Mouse (Mus musculus) neural tube, embryonic 13.5 days (tissue): ENCODE data around the gene Zfp36l1. TPM values are rescaled to one million over a fixed set of nuclear protein-coding genes. Genes with fewer than 3 reads are reported as not detected.

ENCODE experiments used
- ATAC-seq: fragments of 200-750 bp; cut with Nextera tagmentation; 2 replicates; pipeline ENCODE4 v1.8.0; 2017; ENCODE audit warnings: low read depth, mild to moderate bottlenecking, moderate TSS enrichment, moderate library complexity
- H3K27ac ChIP-seq: fragments of 300-500 bp; sonication (generic); replicated peaks from 2 replicates; pipeline ENCODE4 v1.5.1; 2015; ENCODE audit warnings: moderate library complexity, mild to moderate bottlenecking, inconsistent platforms
- H3K27me3 ChIP-seq: fragments of 300-500 bp; sonication (generic); 2 replicates; pipeline ENCODE4 v1.6.1; 2015; ENCODE audit warnings: mild to moderate bottlenecking, inconsistent platforms
- H3K36me3 ChIP-seq: fragments of 300-500 bp; sonication (generic); 2 replicates; pipeline ENCODE4 v1.6.1; 2015; ENCODE audit warnings: mild to moderate bottlenecking, inconsistent platforms
- H3K4me1 ChIP-seq: fragments of 300-500 bp; sonication (generic); replicated peaks from 2 replicates; pipeline ENCODE4 v1.6.1; 2015; ENCODE audit warnings: inconsistent platforms
- H3K4me2 ChIP-seq: fragments of 300-500 bp; sonication (generic); 2 replicates; pipeline ENCODE4 v1.6.1; 2015; ENCODE audit warnings: inconsistent platforms, mild to moderate bottlenecking, moderate library complexity
- H3K4me3 ChIP-seq: fragments of 300-500 bp; sonication (generic); 2 replicates; pipeline ENCODE4 v1.5.1; 2015; ENCODE audit warnings: mild to moderate bottlenecking, inconsistent platforms
- H3K9ac ChIP-seq: fragments of 300-500 bp; sonication (generic); 2 replicates; pipeline ENCODE4 v1.6.1; 2015; ENCODE audit warnings: moderate library complexity, mild to moderate bottlenecking, inconsistent platforms
- H3K9me3 ChIP-seq: fragments of 300-500 bp; sonication (generic); 2 replicates; pipeline ENCODE4 v1.6.1; 2016; ENCODE audit warnings: inconsistent platforms
- WGBS: fragments of 180-500 bp; shearing (Covaris S2); methylation state at CpG from one replicate; pipeline ENCODE4 v1.1.7; 2015; 5-methylcytosine and 5-hydroxymethylcytosine counted together
- polyA plus RNA-seq: library from polyadenylated mRNA; unstranded; fragments of >200 nt; fragmentation: Nextera tagmentation; extraction: Ambion mirVana; gene quantifications from 2 replicates; pipeline ENCODE4 v1.2.1, GENCODE M21; 2015

The Zfp36l1 gene
- polyA plus RNA-seq, 1 experiment from 2014 or later = 49.6 TPM

GRCm38 (mm10) chr12:80081440-80081839 is 31.4 kb downstream of the Zfp36l1 start:
- WGBS = 61% methylated on average over 2 of the region's 2 CpGs
- Histone ChIP-seq H3K4me1 (peaks cover 17% of the 10 kb centered on the region; the same call in 1 of the 2 replicates), H3K4me2 (no peak overlapping the region), H3K4me3 (no peak overlapping the region), H3K27me3 (no peaks in the 10 kb centered on the region), H3K9ac (no peak overlapping the region), H3K36me3 (no peaks in the 10 kb centered on the region), H3K27ac (peak overlapping the region; percentile 23; the same call in 1 of the 2 replicates), H3K9me3 (no peaks in the 10 kb centered on the region)
- peak; percentile 69 for ATAC-seq

DNA sequence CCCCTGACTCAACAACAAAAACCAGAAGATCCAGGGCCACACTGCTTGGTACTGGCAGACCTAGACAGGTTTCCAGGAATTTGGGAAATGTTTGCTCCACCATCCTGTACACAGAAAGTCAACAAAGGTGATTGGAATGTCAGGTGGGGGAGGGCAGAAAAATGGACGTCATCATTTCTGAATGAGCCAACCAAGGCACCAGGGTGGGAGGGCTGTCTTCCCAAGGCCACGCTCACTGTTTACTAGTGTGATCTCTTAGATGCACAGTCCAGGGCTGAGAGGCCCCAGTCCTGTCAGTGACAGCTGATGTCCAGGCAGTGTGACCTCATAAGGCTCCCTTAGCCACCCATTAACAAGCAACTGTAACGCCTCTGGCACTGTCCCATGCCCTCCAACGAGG is 32.9 kb downstream of the Zfp36l1 start:
- H3K36me3 ChIP-seq = no peaks in the 10 kb centered on the region
- H3K4me1 ChIP-seq = peaks cover 17% of the 10 kb centered on the region; the same call in 1 of the 2 replicates
- no peaks in the 10 kb centered on the region for H3K27me3 ChIP-seq
- no peak overlapping the region for H3K4me2 ChIP-seq
- no peak for ATAC-seq
- 91% methylated on average over 4 of the region's 4 CpGs for WGBS
- no peak overlapping the region for H3K9ac ChIP-seq
- no peak overlapping the region for H3K4me3 ChIP-seq
- H3K9me3 ChIP-seq = no peaks in the 10 kb centered on the region
- no peak overlapping the region for H3K27ac ChIP-seq

DNA sequence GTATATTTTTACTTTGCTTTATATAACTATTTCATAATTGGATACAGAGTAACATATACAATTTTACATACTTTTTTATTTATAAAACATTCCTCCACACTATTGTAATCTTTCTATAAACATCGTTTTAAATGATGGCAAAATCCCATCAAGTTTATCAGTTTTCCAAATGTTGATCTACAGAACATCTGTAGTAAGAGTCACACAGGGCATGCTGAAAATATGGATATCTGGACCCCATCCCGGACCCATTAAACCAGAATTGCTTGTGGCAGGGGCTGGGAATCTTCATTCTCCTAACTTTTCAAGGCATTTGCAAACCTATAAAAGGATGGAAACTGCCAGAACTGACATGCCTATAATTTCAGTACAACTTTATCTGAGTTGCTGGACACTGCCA is 38.5 kb downstream of the Zfp36l1 start:
- 81% methylated on average over 2 of the region's 2 CpGs for WGBS
- ATAC-seq = no peak
- no peak overlapping the region for H3K4me2 ChIP-seq
- H3K4me1 ChIP-seq = peaks cover 11% of the 10 kb centered on the region
- no peak overlapping the region for H3K4me3 ChIP-seq
- H3K27ac ChIP-seq = no peak overlapping the region
- no peaks in the 10 kb centered on the region for H3K9me3 ChIP-seq
- no peaks in the 10 kb centered on the region for H3K36me3 ChIP-seq
- H3K27me3 ChIP-seq = no peaks in the 10 kb centered on the region
- H3K9ac ChIP-seq = no peak overlapping the region

GRCm38 (mm10) chr12:80070534-80071287 is 42.1 kb downstream of the Zfp36l1 start:
- Histone ChIP-seq H3K4me1 (peaks cover 11% of the 10 kb centered on the region), H3K36me3 (no peaks in the 10 kb centered on the region), H3K9ac (no peak overlapping the region), H3K4me2 (no peak overlapping the region), H3K4me3 (no peak overlapping the region), H3K27ac (peak overlapping the region; percentile 33; the same call in 1 of the 2 replicates), H3K9me3 (no peaks in the 10 kb centered on the region), H3K27me3 (no peaks in the 10 kb centered on the region)
- ATAC-seq = peak; percentile 63; the same call in 1 of the 2 replicates
- WGBS = 7% methylated on average over 8 of the region's 8 CpGs

DNA sequence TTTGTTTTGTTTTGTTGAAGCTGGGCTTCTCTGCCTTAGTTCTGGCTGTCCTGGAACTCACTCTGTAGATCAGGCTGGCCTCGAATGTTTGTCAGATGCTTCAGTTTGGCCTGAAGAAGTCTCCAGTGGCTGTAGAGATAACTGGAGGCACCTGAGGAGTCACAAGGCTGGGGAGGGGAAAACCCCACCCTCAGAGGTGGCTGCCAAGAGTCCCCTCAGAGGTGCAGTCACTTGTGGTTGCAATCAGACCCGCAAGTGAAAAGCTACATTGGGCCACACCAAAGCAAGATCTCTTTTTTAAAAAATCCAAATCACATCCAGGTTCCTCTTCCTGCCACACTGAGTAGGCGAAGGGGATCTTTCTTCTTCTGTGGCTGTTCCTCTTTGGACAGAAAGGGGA is 43.8 kb downstream of the Zfp36l1 start:
- no peak overlapping the region for H3K9ac ChIP-seq
- no peaks in the 10 kb centered on the region for H3K36me3 ChIP-seq
- ATAC-seq = no peak
- 89% methylated on average over 3 of the region's 3 CpGs for WGBS
- no peaks in the 10 kb centered on the region for H3K27me3 ChIP-seq
- H3K27ac ChIP-seq = no peak overlapping the region
- H3K4me2 ChIP-seq = no peak overlapping the region
- H3K4me1 ChIP-seq = peaks cover 21% of the 10 kb centered on the region
- H3K4me3 ChIP-seq = no peak overlapping the region
- no peaks in the 10 kb centered on the region for H3K9me3 ChIP-seq

DNA sequence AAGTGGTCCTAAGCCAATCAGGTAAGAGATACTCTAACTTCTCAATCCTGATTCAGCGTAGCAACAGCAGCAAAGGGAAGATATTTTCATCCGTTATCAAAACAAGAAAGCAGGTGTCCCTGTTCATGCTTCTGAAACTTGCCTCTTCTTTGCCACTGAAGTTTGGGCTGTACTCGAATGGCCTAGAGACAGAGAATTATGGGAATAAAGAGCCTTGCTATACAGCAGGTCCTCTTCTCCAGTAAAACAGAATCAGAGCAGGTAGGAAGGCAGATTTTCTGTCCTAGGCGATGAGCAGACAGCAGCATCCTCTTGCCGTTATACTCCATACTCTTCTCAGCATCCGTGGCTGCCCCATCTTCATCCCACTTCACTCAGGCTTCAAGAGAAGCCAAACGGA is 44.8 kb downstream of the Zfp36l1 start:
- no peak for ATAC-seq
- H3K9ac ChIP-seq = no peak overlapping the region
- H3K36me3 ChIP-seq = no peaks in the 10 kb centered on the region
- no peak overlapping the region for H3K4me3 ChIP-seq
- peaks cover 31% of the 10 kb centered on the region for H3K4me1 ChIP-seq
- no peaks in the 10 kb centered on the region for H3K27me3 ChIP-seq
- H3K4me2 ChIP-seq = no peak overlapping the region
- WGBS = 80% methylated on average over 7 of the region's 7 CpGs
- H3K9me3 ChIP-seq = no peaks in the 10 kb centered on the region
- no peak overlapping the region for H3K27ac ChIP-seq

GRCm38 (mm10) chr12:80065049-80065448 is 47.8 kb downstream of the Zfp36l1 start:
- Histone ChIP-seq H3K9me3 (no peaks in the 10 kb centered on the region), H3K4me1 (peaks cover 50% of the 10 kb centered on the region), H3K27ac (peak overlapping the region; percentile 87), H3K9ac (no peak overlapping the region), H3K4me3 (no peak overlapping the region), H3K4me2 (no peak overlapping the region), H3K27me3 (no peaks in the 10 kb centered on the region), H3K36me3 (no peaks in the 10 kb centered on the region)
- 57% methylated on average over 8 of the region's 8 CpGs for WGBS
- ATAC-seq = no peak

GRCm38 (mm10) chr12:80064306-80064705 is 48.5 kb downstream of the Zfp36l1 start:
- 42% methylated on average over 4 of the region's 4 CpGs for WGBS

GRCm38 (mm10) chr12:80063402-80064150 is 49.2 kb downstream of the Zfp36l1 start:
- Histone ChIP-seq H3K4me1 (peaks cover 54% of the 10 kb centered on the region), H3K9ac (no peak overlapping the region), H3K9me3 (no peaks in the 10 kb centered on the region), H3K4me3 (no peak overlapping the region), H3K27ac (peak overlapping the region; percentile 87), H3K4me2 (0 out of 2 replicates have a peak overlapping the region, but pooled peaks have one; percentile 20), H3K27me3 (no peaks in the 10 kb centered on the region), H3K36me3 (no peaks in the 10 kb centered on the region)
- 20% methylated on average over 7 of the region's 7 CpGs for WGBS
- ATAC-seq = no peak

More at GRCm38 (mm10) chr12:80064306-80064705, 48.5 kb downstream of the Zfp36l1 start:
- no peaks in the 10 kb centered on the region for H3K27me3 ChIP-seq
- H3K4me2 ChIP-seq = no peak overlapping the region
- peaks cover 54% of the 10 kb centered on the region for H3K4me1 ChIP-seq
- H3K4me3 ChIP-seq = no peak overlapping the region
- no peak overlapping the region for H3K9ac ChIP-seq
- no peak for ATAC-seq
- H3K9me3 ChIP-seq = no peaks in the 10 kb centered on the region
- H3K36me3 ChIP-seq = no peaks in the 10 kb centered on the region
- H3K27ac ChIP-seq = peak overlapping the region; percentile 87

DNA sequence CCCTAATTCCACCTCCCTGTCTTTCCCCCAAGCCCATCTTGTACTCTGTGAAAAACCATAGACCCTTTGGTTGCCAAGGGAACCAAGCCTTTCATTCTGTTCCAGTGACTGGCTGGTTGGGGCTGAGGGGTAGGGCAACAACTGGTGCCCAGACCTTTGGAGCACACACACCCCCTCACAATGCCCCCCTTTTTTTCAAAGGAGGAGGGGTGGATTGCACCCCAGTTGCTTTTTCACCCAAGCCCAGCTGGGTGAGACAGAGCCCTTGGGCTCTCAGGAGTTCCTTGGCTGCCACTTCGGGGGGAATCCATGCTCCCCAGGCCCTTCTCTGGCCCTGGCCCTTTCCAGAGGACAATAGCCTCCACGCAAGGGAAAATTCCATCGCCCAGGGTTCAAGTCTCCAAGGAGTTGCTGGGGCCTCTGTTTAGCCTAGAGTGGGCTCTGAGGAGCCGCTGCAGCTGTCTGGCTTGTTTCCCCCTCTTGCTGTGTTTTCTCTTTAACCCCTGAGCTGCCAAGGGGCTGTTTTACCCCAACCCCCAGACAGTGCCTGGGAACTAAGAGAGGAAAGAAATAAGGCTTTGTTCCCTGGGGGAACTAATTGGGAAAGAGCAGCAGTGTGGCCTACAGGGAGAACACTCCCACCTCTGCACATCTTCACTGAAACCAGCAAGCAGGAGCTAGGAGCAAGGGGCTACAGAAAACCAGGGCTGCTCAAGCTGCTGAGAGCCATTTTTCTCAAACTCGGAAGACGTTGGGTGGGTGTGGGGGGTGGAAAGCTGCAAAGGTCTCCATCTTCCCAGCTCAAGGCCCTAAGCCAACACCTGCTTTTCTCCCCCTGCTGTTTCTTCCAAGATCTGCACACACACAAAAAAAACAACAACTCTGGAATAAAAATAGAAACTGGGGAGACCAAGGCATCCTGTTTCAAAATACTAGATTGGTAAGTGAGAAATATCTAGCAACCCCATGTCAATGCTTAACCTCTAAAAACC is 50.1 kb downstream of the Zfp36l1 start:
- ATAC-seq = peak; percentile 96
- Histone ChIP-seq H3K4me2 (peak overlapping the region; percentile 20), H3K27me3 (no peaks in the 10 kb centered on the region), H3K36me3 (no peaks in the 10 kb centered on the region), H3K4me3 (no peak overlapping the region), H3K9ac (peak overlapping the region; percentile 12; the same call in 1 of the 2 replicates), H3K4me1 (peaks cover 54% of the 10 kb centered on the region), H3K9me3 (no peaks in the 10 kb centered on the region), H3K27ac (peak overlapping the region; percentile 87)
- 3% methylated on average over 6 of the region's 6 CpGs for WGBS

GRCm38 (mm10) chr12:80061810-80062209 is 51.0 kb downstream of the Zfp36l1 start:
- ATAC-seq = no peak; the same call in 1 of the 2 replicates
- no peaks in the 10 kb centered on the region for H3K27me3 ChIP-seq
- H3K27ac ChIP-seq = peak overlapping the region; percentile 87
- H3K9me3 ChIP-seq = no peaks in the 10 kb centered on the region
- H3K36me3 ChIP-seq = no peaks in the 10 kb centered on the region
- H3K4me3 ChIP-seq = no peak overlapping the region
- H3K4me1 ChIP-seq = peaks cover 54% of the 10 kb centered on the region
- 10% methylated on average over 5 of the region's 5 CpGs for WGBS
- peak overlapping the region; percentile 25 for H3K4me2 ChIP-seq
- peak overlapping the region; percentile 14; the same call in 1 of the 2 replicates for H3K9ac ChIP-seq
